Mouse (Mus musculus) stomach, embryonic 14.5 days (tissue): Measurements from ENCODE around the gene Hgfac. TPM values are rescaled to one million over a fixed set of nuclear protein-coding genes. Genes with fewer than 3 reads are reported as not detected.

ENCODE experiments used
- ATAC-seq: fragments of 200-750 bp; cut with Nextera tagmentation; 2 replicates; pipeline ENCODE4 v1.8.0; 2017; ENCODE audit warnings: low read depth, moderate TSS enrichment; ENCODE audit not compliant: insufficient number of reproducible peaks, insufficient read depth, low FRiP score
- H3K27ac ChIP-seq: fragments of 300-500 bp; sonication (generic); 2 replicates; pipeline ENCODE4 v1.5.1; 2014; ENCODE audit warnings: mild to moderate bottlenecking, low read length, moderate library complexity, mixed read lengths
- H3K27me3 ChIP-seq: fragments of 300-500 bp; sonication (generic); 2 replicates; pipeline ENCODE4 v1.6.1; 2014; ENCODE audit warnings: low read length, control low read depth, mixed read lengths; ENCODE audit not compliant: control insufficient read depth, insufficient read depth
- H3K36me3 ChIP-seq: fragments of 300-500 bp; sonication (generic); 2 replicates; pipeline ENCODE4 v1.6.1; 2014; ENCODE audit warnings: mild to moderate bottlenecking, control low read depth, low read length, moderate library complexity, mixed read lengths; ENCODE audit not compliant: control insufficient read depth, insufficient read depth
- H3K4me1 ChIP-seq: fragments of 300-500 bp; sonication (generic); 2 replicates; pipeline ENCODE4 v1.6.1; 2014; ENCODE audit warnings: low read length, control low read depth, mixed read lengths; ENCODE audit not compliant: control insufficient read depth, insufficient read depth
- H3K4me2 ChIP-seq: fragments of 300-500 bp; sonication (generic); replicated peaks from 2 replicates; pipeline ENCODE4 v1.6.1; 2014; ENCODE audit warnings: low read depth, low read length, control low read depth
- H3K4me3 ChIP-seq: fragments of 300-500 bp; sonication (generic); 2 replicates; pipeline ENCODE4 v1.5.1; 2014; ENCODE audit warnings: low read depth, low read length, control low read depth
- H3K9ac ChIP-seq: fragments of 300-500 bp; sonication (generic); replicated peaks from 2 replicates; pipeline ENCODE4 v1.6.1; 2014; ENCODE audit warnings: low read depth, mild to moderate bottlenecking, control low read depth, low read length, moderate library complexity, mixed read lengths
- H3K9me3 ChIP-seq: fragments of 300-500 bp; sonication (generic); 2 replicates; pipeline ENCODE4 v1.6.1; 2016; ENCODE audit warnings: low read depth, low read length, control low read depth; ENCODE audit not compliant: control insufficient read depth
- WGBS: fragments of 180-500 bp; shearing (Covaris S2); extraction: QIAGEN DNeasy Blood & Tissue Kit; methylation state at CpG from one replicate; pipeline ENCODE4 v1.1.7; 2014; 5-methylcytosine and 5-hydroxymethylcytosine counted together
- microRNA-seq: library from miRNA; unstranded; fragments of <30 nt; microRNA quantifications from one replicate; pipeline ENCODE4, GENCODE M21; 2016
- polyA plus RNA-seq: library from polyadenylated mRNA; unstranded; fragments of >200 nt; fragmentation: Nextera tagmentation; extraction: Ambion mirVana; gene quantifications from 2 replicates; pipeline ENCODE4 v1.2.1, GENCODE M21; 2014

Hgfac gene
- polyA plus RNA-seq, 1 experiment from 2014 or later: 0.58 TPM

DNA sequence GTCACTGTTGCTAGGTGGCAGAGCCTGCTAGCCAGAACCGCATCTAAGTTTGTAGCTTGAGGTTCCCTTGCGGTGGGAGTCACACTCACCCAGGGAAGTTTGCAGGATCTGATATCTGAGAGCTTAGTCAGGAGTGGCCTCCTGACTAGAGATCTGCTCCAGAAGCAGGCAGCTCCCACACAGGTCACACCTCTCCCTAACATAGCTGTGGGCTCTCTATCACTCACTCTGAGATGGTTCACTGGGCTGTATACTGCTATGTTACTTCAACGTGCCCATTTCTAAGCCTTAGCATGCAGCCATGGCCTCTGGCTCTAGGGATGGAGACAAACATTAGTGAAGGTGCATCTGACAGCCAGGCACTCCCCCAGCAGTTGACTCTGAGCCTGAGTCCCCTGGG is 50.3 kb downstream of the Hgfac start:
- no peak for ATAC-seq
- H3K9me3 ChIP-seq: no peaks in the 10 kb centered on the region
- H3K27ac ChIP-seq: no peak overlapping the region
- 90% methylated on average over 3 of the region's 3 CpGs for WGBS
- H3K9ac ChIP-seq: no peak overlapping the region
- no peak overlapping the region for H3K4me2 ChIP-seq
- no peaks in the 10 kb centered on the region for H3K27me3 ChIP-seq
- peaks cover 37% of the 10 kb centered on the region for H3K36me3 ChIP-seq
- no peaks in the 10 kb centered on the region for H3K4me1 ChIP-seq
- no peak overlapping the region for H3K4me3 ChIP-seq

Small RNAs within 50 kb of the gene (microRNA-seq; reads per million reads assigned to microRNA genes)
- 5.5 reads per million, percentile 13 among the genes with 10 or more reads in this experiment for gene Mir3097

Other genes with a start within 250 kb of the Hgfac start
- gene Msantd1, start 133.5 kb upstream of the Hgfac start, polyA plus RNA-seq: 0.69 and 0.81 TPM in 2 replicates
- gene Rgs12, start 92.1 kb upstream of the Hgfac start, polyA plus RNA-seq: 34.2 and 37.4 TPM in 2 replicates
- gene Dok7, start 15.3 kb downstream of the Hgfac start, polyA plus RNA-seq: 0.71 and 0.73 TPM in 2 replicates
- 187 and 192 TPM in 2 replicates for gene Lrpap1, start 64.3 kb downstream of the Hgfac start, polyA plus RNA-seq
- gene Adra2c, start 236.8 kb downstream of the Hgfac start, polyA plus RNA-seq: not detected in 2 replicates